Mouse (Mus musculus): ENCODE data around the gene Capn2. TPM values are rescaled to one million over a fixed set of nuclear protein-coding genes. Genes with fewer than 3 reads are reported as not detected.

The Capn2 gene
- 104 and 115 TPM in 2 replicates for polyA plus RNA-seq (2016; fragmentation: Nextera tagmentation; extraction: Ambion mirVana)

DNA sequence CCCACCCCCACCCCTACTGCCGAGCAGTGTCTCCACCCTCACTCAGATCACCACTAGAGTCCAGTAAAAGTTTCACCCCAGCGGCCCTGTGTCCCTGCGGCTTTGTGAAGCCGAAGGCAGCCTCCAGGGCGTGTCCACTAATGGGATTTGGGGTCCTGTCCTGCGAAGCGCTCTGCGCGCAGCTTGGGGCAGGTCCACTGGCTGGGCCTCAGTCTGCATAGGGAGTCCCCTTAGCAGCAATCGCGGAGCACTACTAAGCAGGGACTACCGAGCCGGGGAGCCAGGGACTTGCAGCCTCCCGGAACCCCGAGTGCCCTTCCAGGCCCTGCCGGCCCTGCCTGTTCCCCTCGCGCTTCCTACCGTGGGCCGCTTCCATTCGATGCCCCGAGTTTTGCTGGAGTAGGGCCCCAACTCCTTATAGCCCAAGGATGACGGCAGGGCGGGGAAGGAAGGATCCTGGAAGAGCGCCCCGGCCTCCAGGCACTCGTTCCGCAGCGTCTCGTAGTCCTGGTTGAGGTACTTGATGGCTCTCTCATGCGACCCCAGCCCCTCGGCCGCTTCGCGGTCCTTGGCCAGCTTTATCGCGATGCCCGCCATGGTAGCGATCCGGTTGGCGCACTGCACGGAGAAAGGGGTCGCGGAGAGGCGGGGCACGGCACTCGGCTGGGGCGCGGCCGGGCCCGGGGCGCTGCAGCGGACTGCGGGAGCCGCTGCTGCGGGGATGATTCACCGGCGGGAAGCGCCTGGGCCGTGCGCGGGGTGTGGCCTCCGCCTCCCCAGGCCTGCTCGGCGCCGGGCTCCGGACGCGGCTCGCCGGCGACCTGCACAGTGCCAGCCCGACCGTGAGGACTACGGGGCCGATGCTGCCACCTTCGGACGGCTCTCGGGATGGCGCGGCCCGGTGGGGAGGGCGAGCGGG, at the start of gene Capn2:
TSS of gene Capn2 (minus strand) at position 851 of the 919 bp plus-strand sequence.
- H3K27me3 ChIP-seq (replicated peaks), result no peaks in the 10 kb centered on the region
- ATAC-seq (ENCODE audit: low FRiP score, low read depth), result peak; percentile 96
- peak within 1 kb of the TSS; percentile 65; the same call in 1 of the 2 replicates for H3K27ac ChIP-seq
- WGBS, result under 1% methylated on average over 78 of the region's 84 CpGs
- peaks cover 3% of the 10 kb centered on the region for H3K36me3 ChIP-seq
- peak within 1 kb of the TSS; percentile 64 for H3K4me3 ChIP-seq
- no peaks in the 10 kb centered on the region for H3K9me3 ChIP-seq
- peak within 1 kb of the TSS; percentile 83 for H3K9ac ChIP-seq
- peaks cover 17% of the 10 kb centered on the region for H3K4me1 ChIP-seq
- H3K4me2 ChIP-seq (replicated peaks), result peak within 1 kb of the TSS; percentile 75

DNA sequence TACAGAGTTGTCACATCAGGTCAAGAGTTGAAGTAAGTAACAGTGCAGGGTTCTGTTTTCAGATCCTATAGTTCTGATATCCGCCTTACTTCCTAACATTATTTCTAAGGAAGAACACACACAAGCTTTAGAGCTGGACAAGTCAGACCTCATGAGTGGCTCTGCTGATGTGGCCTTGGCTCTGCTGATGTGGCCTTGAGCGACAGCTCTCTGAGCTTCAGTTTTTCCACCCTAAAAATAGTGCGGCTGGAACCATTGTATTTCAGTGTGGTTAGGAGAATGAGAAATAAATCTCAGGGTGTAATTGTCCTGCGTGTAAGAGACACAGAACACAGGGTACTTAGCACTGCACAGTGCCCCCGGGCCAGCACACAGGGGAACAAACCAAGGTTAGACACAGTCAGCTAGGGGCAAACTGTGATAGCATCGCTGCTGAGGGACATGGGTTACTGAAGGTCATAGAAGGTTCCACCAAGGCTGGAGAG, 48.0 kb upstream of the Capn2 start:
- H3K4me2 ChIP-seq (replicated peaks), result no peak overlapping the region
- H3K9me3 ChIP-seq, result no peaks in the 10 kb centered on the region
- H3K4me3 ChIP-seq, result no peak overlapping the region
- H3K27me3 ChIP-seq (replicated peaks), result no peaks in the 10 kb centered on the region
- 87% methylated on average over 6 of the region's 6 CpGs for WGBS
- ATAC-seq (ENCODE audit: low FRiP score, low read depth), result no peak
- no peak overlapping the region for H3K27ac ChIP-seq
- H3K36me3 ChIP-seq, result no peaks in the 10 kb centered on the region
- H3K9ac ChIP-seq, result no peak overlapping the region
- peaks cover 8% of the 10 kb centered on the region for H3K4me1 ChIP-seq

DNA sequence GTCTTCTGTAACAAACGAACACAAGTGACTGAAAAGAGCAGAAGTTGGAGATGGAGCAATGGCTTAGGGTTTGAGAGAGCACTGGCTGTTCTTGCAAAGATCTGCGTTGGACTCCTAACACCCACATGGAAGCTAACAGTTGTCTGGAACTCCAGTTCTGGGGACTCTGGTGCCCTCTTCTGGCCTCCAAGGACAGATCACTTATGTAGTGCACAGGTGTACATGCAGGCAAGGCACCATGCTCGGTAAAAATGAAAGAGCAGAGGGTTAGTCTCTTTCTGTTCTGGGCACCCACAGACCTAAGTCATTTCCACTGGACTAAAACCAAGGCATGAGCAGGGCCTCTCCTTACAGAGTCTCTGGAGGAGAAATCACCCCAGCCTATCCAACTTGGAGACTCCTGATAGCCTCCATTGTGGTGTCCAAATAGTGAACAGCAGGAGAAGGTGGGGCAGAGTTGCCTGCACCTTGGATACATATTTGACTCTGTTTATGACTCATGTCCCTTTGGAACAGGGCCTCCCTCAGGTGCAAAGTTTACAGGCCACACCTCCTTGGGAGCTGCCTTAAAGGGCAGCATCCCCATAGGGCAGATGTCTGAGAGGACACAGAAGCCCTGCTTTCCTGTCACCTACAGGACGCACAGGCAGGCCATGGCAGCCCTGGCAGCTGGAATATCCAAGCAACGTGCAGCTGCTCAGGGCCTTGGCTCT, 47.2 kb upstream of the Capn2 start, which contains the start of gene Capn8:
TSS of gene Capn8 (plus strand) at position 600 of the 713 bp plus-strand sequence.
- 78% methylated on average over 5 of the region's 5 CpGs for WGBS
- H3K4me3 ChIP-seq, result no peak within 1 kb of the TSS
- no peaks in the 10 kb centered on the region for H3K9me3 ChIP-seq
- H3K4me2 ChIP-seq (replicated peaks), result no peak within 1 kb of the TSS
- H3K27me3 ChIP-seq (replicated peaks), result no peaks in the 10 kb centered on the region
- ATAC-seq (ENCODE audit: low FRiP score, low read depth), result no peak
- H3K36me3 ChIP-seq, result no peaks in the 10 kb centered on the region
- H3K27ac ChIP-seq, result no peak within 1 kb of the TSS
- H3K4me1 ChIP-seq, result peaks cover 8% of the 10 kb centered on the region
- H3K9ac ChIP-seq, result no peak within 1 kb of the TSS

DNA sequence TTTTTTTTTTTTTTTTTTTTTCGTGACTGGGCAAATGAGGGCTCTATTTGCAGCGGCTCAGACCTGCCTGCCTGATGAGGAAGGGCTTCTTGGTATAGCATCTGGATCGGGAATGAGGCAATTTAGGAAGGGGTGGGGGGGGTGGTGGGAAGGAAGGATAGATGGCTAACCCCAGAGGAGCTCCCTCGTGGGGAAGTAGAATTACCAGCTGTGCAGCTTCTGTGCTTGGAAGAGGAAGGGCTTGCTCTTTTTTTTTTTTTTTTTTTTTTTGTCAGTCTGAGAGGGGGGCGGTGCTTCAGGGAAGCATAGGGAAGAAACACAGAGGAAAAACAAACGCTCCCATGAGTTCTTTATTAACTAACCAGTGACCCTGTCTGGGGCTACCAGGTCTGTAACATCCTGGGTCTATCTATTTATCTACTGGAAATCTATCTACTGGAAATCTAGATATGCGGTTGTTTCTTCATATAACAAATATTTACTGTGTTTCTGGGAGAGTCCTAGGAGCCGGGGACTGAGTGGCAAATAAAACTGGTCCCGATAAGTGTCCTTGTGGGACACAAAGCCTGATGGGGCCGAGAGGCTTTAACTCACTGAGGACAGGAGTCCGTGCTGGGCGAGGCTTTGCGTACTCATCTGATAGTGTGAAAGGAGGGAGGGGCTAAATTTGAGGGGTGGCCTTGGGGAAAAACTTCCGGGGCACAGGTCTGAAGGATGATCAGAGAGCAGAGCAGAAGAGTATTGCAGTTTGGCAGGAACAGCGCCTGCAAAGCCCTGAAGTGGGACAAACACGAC, 45.4 kb upstream of the Capn2 start:
- Histone ChIP-seq H3K9ac (no peak overlapping the region), H3K4me2 (replicated peaks) (no peak overlapping the region), H3K27ac (no peak overlapping the region), H3K36me3 (no peaks in the 10 kb centered on the region), H3K9me3 (no peaks in the 10 kb centered on the region), H3K4me3 (no peak overlapping the region), H3K27me3 (replicated peaks) (no peaks in the 10 kb centered on the region), H3K4me1 (peaks cover 8% of the 10 kb centered on the region)
- 42% methylated on average over 16 of the region's 16 CpGs for WGBS
- no peak for ATAC-seq (ENCODE audit: low FRiP score, low read depth)

DNA sequence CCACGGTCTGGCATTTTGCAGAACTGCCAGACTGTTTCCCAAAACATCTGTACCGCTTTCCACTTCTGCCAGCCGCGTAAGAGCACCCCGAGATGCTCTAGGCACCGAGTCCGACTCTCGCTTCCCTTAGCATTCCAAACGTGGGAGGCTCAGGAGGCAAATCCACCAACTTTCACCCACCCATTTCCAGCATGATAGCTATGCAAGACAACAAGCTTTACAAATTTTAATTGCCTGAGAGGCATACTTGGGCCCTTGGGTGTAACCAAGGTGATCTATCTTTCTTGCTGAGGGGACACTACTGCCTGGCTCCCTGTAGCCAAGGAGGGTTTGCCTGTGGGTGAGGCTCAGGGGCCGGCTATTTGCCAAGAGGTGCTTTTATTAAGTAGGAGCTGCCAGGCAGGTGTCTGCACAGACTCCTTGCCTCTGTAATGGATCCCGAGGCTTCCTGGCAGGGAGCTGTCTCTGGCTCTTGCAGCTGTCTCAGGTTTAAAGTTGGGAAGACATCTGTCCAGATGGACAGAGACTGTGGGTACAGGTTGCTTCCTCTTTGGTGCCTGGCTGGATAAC, 44.6 kb upstream of the Capn2 start:
- no peak overlapping the region for H3K27ac ChIP-seq
- H3K4me2 ChIP-seq (replicated peaks), result no peak overlapping the region
- no peaks in the 10 kb centered on the region for H3K9me3 ChIP-seq
- H3K4me1 ChIP-seq, result peaks cover 8% of the 10 kb centered on the region
- WGBS, result 75% methylated on average over 11 of the region's 11 CpGs
- no peak overlapping the region for H3K4me3 ChIP-seq
- H3K36me3 ChIP-seq, result no peaks in the 10 kb centered on the region
- ATAC-seq (ENCODE audit: low FRiP score, low read depth), result no peak
- H3K27me3 ChIP-seq (replicated peaks), result no peaks in the 10 kb centered on the region
- H3K9ac ChIP-seq, result no peak overlapping the region

DNA sequence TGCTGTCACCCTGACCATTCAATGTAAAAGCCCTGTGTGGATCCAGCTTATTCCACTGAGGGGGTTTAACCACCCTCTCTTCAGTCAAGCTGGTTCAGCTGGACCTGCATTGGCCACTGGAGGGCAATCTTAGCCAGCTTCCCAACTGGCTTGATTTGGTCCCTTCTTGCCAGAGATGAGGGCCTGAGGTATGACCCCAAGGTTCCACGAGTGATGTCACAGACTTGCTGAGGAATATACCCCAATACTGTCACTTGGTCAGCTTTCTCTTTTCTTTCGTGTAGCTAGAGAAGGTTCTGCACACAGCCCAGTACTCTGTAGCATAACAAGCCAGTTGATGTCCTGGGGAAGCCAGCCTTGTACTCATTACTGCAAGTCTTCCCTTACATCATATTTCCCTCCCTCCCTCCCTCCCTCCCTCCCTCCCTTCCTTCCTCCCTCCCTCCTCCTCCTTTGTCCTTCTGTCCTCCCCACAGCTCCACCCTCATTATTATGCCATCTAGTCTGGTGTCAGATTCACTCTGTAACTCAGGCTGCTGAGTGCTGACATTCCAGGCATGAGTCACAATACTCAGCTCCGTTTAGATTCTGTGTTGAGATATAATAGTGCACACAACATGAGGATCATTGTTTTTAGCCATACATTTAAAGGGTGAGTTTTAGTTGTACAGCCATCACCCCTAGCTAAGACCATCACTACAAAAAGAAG, 43.1 kb upstream of the Capn2 start:
- 30% methylated on average over 3 of the region's 3 CpGs for whole genome bisulfite sequencing
- H3K27me3 ChIP-seq (replicated peaks), result no peaks in the 10 kb centered on the region
- H3K27ac ChIP-seq, result no peak overlapping the region
- H3K9me3 ChIP-seq, result no peaks in the 10 kb centered on the region
- ATAC-seq (ENCODE audit: low FRiP score, low read depth), result peak; percentile 68
- H3K4me2 ChIP-seq (replicated peaks), result no peak overlapping the region
- no peak overlapping the region for H3K4me3 ChIP-seq
- H3K36me3 ChIP-seq, result no peaks in the 10 kb centered on the region
- H3K9ac ChIP-seq, result no peak overlapping the region
- peaks cover 8% of the 10 kb centered on the region for H3K4me1 ChIP-seq

DNA sequence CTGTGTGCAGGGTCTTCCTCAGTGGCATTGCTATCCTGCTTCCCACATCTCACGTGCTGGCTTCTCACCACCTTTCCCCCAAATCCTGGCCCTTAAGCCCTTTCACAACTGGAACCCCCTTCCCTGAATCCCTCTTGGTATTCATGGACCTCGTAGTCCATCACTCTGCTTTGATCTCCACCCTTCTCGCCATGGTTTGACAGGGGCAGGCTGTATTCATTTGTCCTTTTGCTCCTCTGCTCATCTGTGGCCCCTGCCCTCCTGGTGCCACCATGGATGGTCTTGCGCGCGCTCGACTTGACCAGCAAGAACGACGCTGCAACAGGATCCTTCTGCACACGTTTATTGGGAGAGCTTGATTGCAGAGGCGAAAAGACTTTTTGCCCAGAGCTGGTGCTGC, 42.1 kb upstream of the Capn2 start:
- H3K4me2 ChIP-seq (replicated peaks), result no peak overlapping the region
- peaks cover 8% of the 10 kb centered on the region for H3K4me1 ChIP-seq
- 90% methylated on average over 11 of the region's 11 CpGs for WGBS
- no peak overlapping the region for H3K9ac ChIP-seq
- no peaks in the 10 kb centered on the region for H3K36me3 ChIP-seq
- ATAC-seq (ENCODE audit: low FRiP score, low read depth), result no peak
- no peak overlapping the region for H3K27ac ChIP-seq
- H3K27me3 ChIP-seq (replicated peaks), result no peaks in the 10 kb centered on the region
- H3K9me3 ChIP-seq, result no peaks in the 10 kb centered on the region
- no peak overlapping the region for H3K4me3 ChIP-seq

DNA sequence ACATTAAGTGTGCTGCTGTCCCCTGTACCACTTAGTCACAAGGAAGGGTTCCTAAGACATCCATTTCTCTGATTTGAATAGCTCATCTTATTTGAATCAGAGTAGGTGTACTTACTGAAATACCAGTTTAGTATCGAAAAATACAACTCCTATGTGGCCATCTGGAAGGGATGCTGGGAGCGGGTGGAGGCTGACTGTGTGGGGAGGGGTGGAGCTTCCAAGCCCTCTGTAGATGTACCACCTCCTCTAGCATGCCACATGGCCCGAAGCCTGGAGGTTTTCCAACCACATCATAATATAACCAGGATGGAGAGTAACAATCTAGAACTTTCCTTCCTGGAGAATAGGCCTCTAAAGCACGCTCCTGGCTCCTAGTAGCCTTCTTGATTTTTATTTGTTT, 40.9 kb upstream of the Capn2 start:
- H3K36me3 ChIP-seq, result no peaks in the 10 kb centered on the region
- no peaks in the 10 kb centered on the region for H3K9me3 ChIP-seq
- H3K4me2 ChIP-seq (replicated peaks), result no peak overlapping the region
- H3K4me1 ChIP-seq, result peaks cover 8% of the 10 kb centered on the region
- H3K27ac ChIP-seq, result no peak overlapping the region
- no peak for ATAC-seq (ENCODE audit: low FRiP score, low read depth)
- H3K9ac ChIP-seq, result no peak overlapping the region
- no peak overlapping the region for H3K4me3 ChIP-seq
- WGBS, result 87% methylated on average over 4 of the region's 4 CpGs
- H3K27me3 ChIP-seq (replicated peaks), result no peaks in the 10 kb centered on the region

DNA sequence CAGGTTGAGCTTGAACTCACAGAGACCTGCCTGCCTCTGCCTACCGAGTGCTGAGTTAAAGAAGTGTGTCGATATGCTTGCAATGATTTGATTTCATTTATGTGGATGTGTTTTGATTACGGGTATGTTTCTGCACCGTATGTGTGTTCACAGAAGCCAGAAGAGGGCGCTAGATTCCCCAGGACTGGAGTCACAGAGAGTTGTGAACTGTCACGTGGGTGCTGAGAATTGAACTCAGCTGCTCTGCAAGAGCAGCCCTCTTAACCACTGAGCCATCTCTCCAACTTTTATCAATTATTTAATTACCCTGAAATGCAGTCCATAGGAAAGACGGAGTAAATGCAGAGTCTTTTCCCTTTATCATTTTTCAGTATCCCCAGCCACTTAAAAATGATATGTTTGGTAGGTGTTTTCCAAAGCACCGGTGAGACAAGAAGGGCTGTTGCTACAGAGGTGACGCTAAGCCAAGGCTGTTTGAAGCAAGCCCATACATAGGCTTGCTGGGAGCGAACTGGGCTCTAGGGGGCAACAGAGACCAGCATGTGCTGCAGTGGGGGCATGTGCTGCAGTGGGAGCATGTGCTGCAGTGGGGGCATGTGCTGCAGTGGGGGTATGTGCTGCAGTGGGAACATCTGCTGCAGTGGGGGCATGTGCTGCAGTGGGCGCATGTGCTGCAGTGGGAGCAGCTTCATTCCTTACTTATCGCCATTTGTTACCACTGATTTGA, 36.4 kb upstream of the Capn2 start:
- H3K9ac ChIP-seq, result no peak overlapping the region
- H3K4me1 ChIP-seq, result no peaks in the 10 kb centered on the region
- H3K27ac ChIP-seq, result no peak overlapping the region
- H3K9me3 ChIP-seq, result no peaks in the 10 kb centered on the region
- no peak overlapping the region for H3K4me3 ChIP-seq
- no peaks in the 10 kb centered on the region for H3K27me3 ChIP-seq (replicated peaks)
- H3K4me2 ChIP-seq (replicated peaks), result no peak overlapping the region
- H3K36me3 ChIP-seq, result no peaks in the 10 kb centered on the region
- whole genome bisulfite sequencing, result 63% methylated on average over 12 of the region's 12 CpGs
- ATAC-seq (ENCODE audit: low FRiP score, low read depth), result 0 out of 2 replicates have a peak, but pooled peaks have one; percentile 17

DNA sequence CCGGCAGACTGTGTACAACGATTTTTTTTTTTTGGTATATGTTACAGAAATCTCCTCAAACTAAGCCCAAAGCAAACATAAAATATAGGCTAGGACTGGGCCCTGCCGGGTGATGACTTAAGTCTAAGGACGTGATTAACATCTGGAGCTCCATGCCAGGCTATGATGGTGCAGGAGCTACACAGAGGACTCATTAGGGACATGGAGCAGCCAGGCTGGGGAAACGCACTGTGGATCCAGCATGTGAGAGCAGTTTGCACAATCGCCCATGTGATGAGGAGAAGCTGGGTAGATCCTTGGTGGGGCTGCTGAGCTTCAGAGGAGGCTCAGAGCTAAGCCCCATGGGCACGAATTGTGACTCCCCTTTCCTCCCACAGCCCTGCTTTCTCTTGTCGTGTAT, 33.4 kb upstream of the Capn2 start:
- Histone ChIP-seq H3K36me3 (no peaks in the 10 kb centered on the region), H3K4me1 (no peaks in the 10 kb centered on the region), H3K27me3 (replicated peaks) (no peaks in the 10 kb centered on the region), H3K9me3 (no peaks in the 10 kb centered on the region), H3K9ac (no peak overlapping the region), H3K27ac (no peak overlapping the region), H3K4me2 (replicated peaks) (no peak overlapping the region), H3K4me3 (no peak overlapping the region)
- 86% methylated on average over 8 of the region's 8 CpGs for WGBS
- no peak for ATAC-seq (ENCODE audit: low FRiP score, low read depth)

DNA sequence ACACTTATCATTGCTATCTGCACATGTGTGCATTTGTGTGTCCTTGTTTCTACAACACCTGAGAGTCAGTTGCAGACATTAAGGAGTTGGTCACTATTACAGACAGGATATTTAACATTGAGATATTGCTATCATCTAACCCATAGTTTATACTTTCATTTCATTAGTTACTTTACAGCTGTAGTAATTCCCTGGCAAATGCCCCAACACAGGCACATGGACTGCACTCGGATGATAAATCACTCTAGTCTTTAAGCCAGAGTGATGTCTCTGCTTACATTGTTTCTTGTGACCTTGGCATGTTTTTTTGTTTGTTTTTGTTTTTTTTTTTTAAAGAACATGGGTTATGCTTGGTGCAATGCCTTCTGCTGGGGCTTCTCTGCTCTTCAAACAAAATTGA, 26.5 kb upstream of the Capn2 start:
- Histone ChIP-seq H3K27ac (no peak overlapping the region), H3K4me3 (no peak overlapping the region), H3K27me3 (replicated peaks) (no peaks in the 10 kb centered on the region), H3K9me3 (no peaks in the 10 kb centered on the region), H3K4me2 (replicated peaks) (no peak overlapping the region), H3K4me1 (no peaks in the 10 kb centered on the region), H3K9ac (no peak overlapping the region), H3K36me3 (no peaks in the 10 kb centered on the region)
- 73% methylated on average over 1 of the region's 1 CpGs for WGBS
- no peak for ATAC-seq (ENCODE audit: low FRiP score, low read depth)

All from neural tube, embryonic 12.5 days (tissue).